Mouse (Mus musculus) cerebellum, postnatal 4 days (tissue): Measurements from ENCODE around the gene Suv39h2.

Experiments used
- DNase-seq, 2 experiments: peaks; one replicate each; pipeline ENCODE4 v3.0.0; 2022; ENCODE audit warnings: low spot score in 2 of 2, mixed read lengths in 1 of 2

Suv39h2 gene

GRCm38 (mm10) chr2:3423841-3424578 is 50.8 kb downstream of the Suv39h2 start, which contains the start of gene Dclre1c:
Gene Dclre1c, plus strand, starts transcription at chr2:3424131.
- peak; percentile 71 to 79 for DNase-seq

GRCm38 (mm10) chr2:3422548-3422947 is 52.3 kb downstream of the Suv39h2 start, which contains the start of gene Meig1:
Gene Meig1, minus strand, starts transcription at chr2:3422648.
- DNase-seq: no peak

- no peak for DNase-seq
Measured at GRCm38 (mm10) chr2:3420157-3420556, 54.7 kb downstream of the Suv39h2 start.

GRCm38 (mm10) chr2:3418883-3419431 is 55.9 kb downstream of the Suv39h2 start:
- peak; percentile 86 to 94 for DNase-seq

- DNase-seq: no peak
Measured at GRCm38 (mm10) chr2:3415676-3416075, 59.2 kb downstream of the Suv39h2 start.

GRCm38 (mm10) chr2:3414241-3414640 is 60.6 kb downstream of the Suv39h2 start:
- peak; percentile 37 to 71 for DNase-seq

GRCm38 (mm10) chr2:3407756-3408155 is 67.1 kb downstream of the Suv39h2 start:
- DNase-seq: no peak

GRCm38 (mm10) chr2:3405981-3406380 is 68.8 kb downstream of the Suv39h2 start:
- DNase-seq: no peak
